In the genomic region with DNA sequence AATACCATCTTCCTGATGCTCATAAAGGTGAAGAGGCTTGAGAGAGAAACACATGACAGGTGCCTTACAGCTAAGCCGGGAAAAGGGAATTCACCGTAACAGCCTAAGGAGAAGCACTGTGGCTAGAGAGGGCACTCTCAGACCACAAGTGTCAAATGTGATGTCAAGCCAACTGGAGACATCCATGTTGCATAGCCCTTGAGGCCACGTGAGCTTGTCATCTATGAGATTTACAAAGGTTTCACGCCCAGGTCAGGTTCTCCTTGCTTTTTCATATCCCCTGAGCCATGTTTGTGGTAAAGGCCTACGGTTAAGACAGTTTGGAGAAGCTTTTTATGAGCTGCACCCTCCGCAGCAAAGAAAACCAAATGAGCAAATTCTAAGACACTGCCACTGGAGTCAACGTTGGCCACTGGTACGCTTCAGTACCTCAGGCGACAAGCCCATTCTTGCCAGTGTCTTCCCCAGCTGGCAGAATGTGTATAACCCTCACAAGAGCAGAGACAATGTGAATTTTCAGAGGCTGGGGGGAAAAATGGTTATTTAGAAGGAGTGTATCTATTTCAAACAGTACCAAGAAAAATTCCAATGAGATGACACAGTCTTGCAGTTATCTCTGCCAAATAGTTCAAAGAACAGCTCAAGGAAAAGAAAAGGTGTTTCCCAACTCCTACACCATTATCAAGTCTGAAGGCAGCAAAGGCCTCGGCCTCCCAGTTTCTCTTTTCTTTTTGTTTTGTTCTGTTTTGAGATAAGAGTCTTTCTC, we compare ENCODE assay signal across 26 mouse cellular contexts. TPM values are rescaled to one million over a fixed set of nuclear protein-coding genes. Genes with fewer than 3 reads are reported as not detected.
DNase-seq lines count a peak whose midpoint lies in the region; ATAC-seq and TF ChIP-seq lines count a peak whose summit lies in the region.
"Had no signal": no experiment of that assay in that cellular context is flagged by ENCODE, and none has a peak within 500 bp of the region (broad histone marks: within the 10 kb centered on the region; RNA-seq: fewer than 3 reads in every experiment).

No protein-coding gene starts in this region.

- POLR2A ChIA-PET in Patski (lab: Charles Lee) = interaction anchor here (1.0 to 3.2 kb wide), 2 partner anchors 11 to 45 kb away, joined by 4 to 12 read pairs; no protein-coding TSS in a partner anchor

- no peak for TF ChIP-seq CTCF in C2C12 (IDR thresholded peaks at IDR 0.05; ENCODE audit: control insufficient read depth, insufficient read depth, insufficient read length)
- TF ChIP-seq CTCF in Patski (IDR thresholded peaks at IDR 0.05) = no peak

- no peak for ATAC-seq in embryonic facial prominence, embryonic 14.5 days (ENCODE audit: low read depth)
- ATAC-seq in heart, embryonic 12.5 days (ENCODE audit: insufficient number of reproducible peaks, low FRiP score) = no peak
- peak; percentile 24 for ATAC-seq in Patski
- ATAC-seq: forebrain, embryonic 16.5 days; hindbrain, embryonic 16.5 days; inflammation-experienced regulatory T-cells, adult 6 months; intestine, postnatal 0 days had no signal

- no peaks in the 10 kb centered on the region for H3K27me3 ChIP-seq in embryonic facial prominence, embryonic 14.5 days (replicated peaks; ENCODE audit: control insufficient read depth, insufficient read depth, low read length)
- H3K27me3 ChIP-seq in embryonic facial prominence, embryonic 10.5 days (replicated peaks; ENCODE audit: low read depth, poor library complexity, severe bottlenecking) = no peaks in the 10 kb centered on the region
- no peaks in the 10 kb centered on the region for H3K27me3 ChIP-seq in heart, embryonic 12.5 days (replicated peaks)
- H3K27me3 ChIP-seq in C2C12 (ENCODE audit: control insufficient read depth, insufficient read depth, insufficient read length) = no peaks in the 10 kb centered on the region
- no peaks in the 10 kb centered on the region for H3K27me3 ChIP-seq in Patski
- H3K27me3 ChIP-seq: embryonic facial prominence, embryonic 12.5 days; forebrain, embryonic 12.5 days; heart, embryonic 13.5 days; hindbrain, embryonic 12.5 days had no signal

- H3K79me3 ChIP-seq in C2C12 (ENCODE audit: low read depth) = peaks cover 79% of the 10 kb centered on the region

- H3K4me1 ChIP-seq in embryonic facial prominence, embryonic 14.5 days (ENCODE audit: control insufficient read depth, insufficient read depth, low read length) = peaks cover 4% of the 10 kb centered on the region; the same call in 1 of the 2 replicates
- peaks cover 13% of the 10 kb centered on the region for H3K4me1 ChIP-seq in embryonic facial prominence, embryonic 10.5 days
- H3K4me1 ChIP-seq in heart, embryonic 12.5 days (replicated peaks) = peaks cover 20% of the 10 kb centered on the region
- H3K4me1 ChIP-seq: forebrain, embryonic 12.5 days; hindbrain, embryonic 12.5 days had no signal

- no peak overlapping the region for H3ac ChIP-seq in C2C12 (ENCODE audit: control insufficient read depth, insufficient read length, low read depth)

- no peak overlapping the region for H3K4me3 ChIP-seq in embryonic facial prominence, embryonic 14.5 days (ENCODE audit: low read depth, low read length)
- H3K4me3 ChIP-seq in embryonic facial prominence, embryonic 10.5 days = no peak overlapping the region
- H3K4me3 ChIP-seq in heart, embryonic 12.5 days = no peak overlapping the region
- no peak overlapping the region for H3K4me3 ChIP-seq in C2C12 (ENCODE audit: insufficient read depth, poor library complexity, severe bottlenecking)
- H3K4me3 ChIP-seq: embryonic facial prominence, embryonic 12.5 days; forebrain, embryonic 12.5 days; heart, embryonic 13.5 days; hindbrain, embryonic 12.5 days had no signal

- 87% methylated on average over 10 of the region's 10 CpGs for WGBS in embryonic facial prominence, embryonic 14.5 days
- WGBS in embryonic facial prominence, embryonic 10.5 days = 89% methylated on average over 10 of the region's 10 CpGs
- WGBS in heart, embryonic 12.5 days = 81% methylated on average over 10 of the region's 10 CpGs

- CTCF ChIA-PET in Patski (lab: Charles Lee) = interaction anchor here (0.9 to 2.3 kb wide), 6 partner anchors 10 to 84 kb away, joined by 3 to 7 read pairs (median 4); no protein-coding TSS in a partner anchor

- in situ Hi-C loops in Patski (cut with MboI; ENCODE audit: low pct_unique_long_range_greater_than_20kb) = loop anchor here (5.0 kb wide), 1 partner anchor 42 kb away; no protein-coding TSS in a partner anchor

- peak; percentile 40 for DNase-seq in embryonic facial prominence, embryonic 14.5 days (ENCODE audit: low spot score)
- DNase-seq in embryonic facial prominence, embryonic 10.5 days (ENCODE audit: low spot score) = no peak
- no peak for DNase-seq in heart, adult 18-20 months
- DNase-seq in Patski (ENCODE audit: low read depth, low spot score) = no peak
- no peak for DNase-seq in urinary bladder, postnatal 36 days (ENCODE audit: low spot score in 2 of 2)
- no peak for DNase-seq in thymus, postnatal 10 days (ENCODE audit: low spot score in 2 of 2)
- DNase-seq: adrenal gland, adult 2 months; adrenal gland, postnatal 25 days; cerebellum, adult 2 months; cerebellum, postnatal 14 days; embryo, embryonic 11 days; gastrocnemius, postnatal 14 days; heart, postnatal 4 days had no signal

- peaks cover 100% of the 10 kb centered on the region for H3K79me2 ChIP-seq in C2C12 (ENCODE audit: control insufficient read depth, insufficient read depth)

- H3K9me3 ChIP-seq in embryonic facial prominence, embryonic 14.5 days (ENCODE audit: control insufficient read depth, low read length) = peaks cover 3% of the 10 kb centered on the region; the same call in 1 of the 2 replicates
- H3K9me3 ChIP-seq in embryonic facial prominence, embryonic 10.5 days = no peaks in the 10 kb centered on the region
- no peaks in the 10 kb centered on the region for H3K9me3 ChIP-seq in heart, embryonic 12.5 days (replicated peaks)
- H3K9me3 ChIP-seq: embryonic facial prominence, embryonic 12.5 days; forebrain, embryonic 12.5 days; heart, embryonic 13.5 days; hindbrain, embryonic 12.5 days had no signal

- peaks cover 8% of the 10 kb centered on the region; the same call in 1 of the 2 replicates for H3K36me3 ChIP-seq in embryonic facial prominence, embryonic 14.5 days (ENCODE audit: control insufficient read depth, insufficient read depth, low read length)
- H3K36me3 ChIP-seq in embryonic facial prominence, embryonic 10.5 days (replicated peaks) = peaks cover 7% of the 10 kb centered on the region
- peaks cover 2% of the 10 kb centered on the region; the same call in 1 of the 2 replicates for H3K36me3 ChIP-seq in heart, embryonic 12.5 days
- peaks cover 17% of the 10 kb centered on the region for H3K36me3 ChIP-seq in C2C12 (ENCODE audit: control insufficient read depth, insufficient read depth)
- H3K36me3 ChIP-seq: embryonic facial prominence, embryonic 12.5 days; G1E; hindbrain, embryonic 12.5 days had no signal

- H3K27ac ChIP-seq in embryonic facial prominence, embryonic 14.5 days (replicated peaks; ENCODE audit: low read depth, low read length) = no peak overlapping the region
- no peak overlapping the region for H3K27ac ChIP-seq in embryonic facial prominence, embryonic 10.5 days (replicated peaks)
- peak overlapping the region; percentile 30; the same call in 1 of the 2 replicates for H3K27ac ChIP-seq in heart, embryonic 12.5 days (ENCODE audit: poor library complexity, severe bottlenecking)
- H3K27ac ChIP-seq: embryonic facial prominence, embryonic 12.5 days; forebrain, embryonic 12.5 days; heart, embryonic 13.5 days; hindbrain, embryonic 12.5 days had no signal

- no peak overlapping the region for H3K9ac ChIP-seq in embryonic facial prominence, embryonic 14.5 days (ENCODE audit: low read depth, low read length)
- H3K9ac ChIP-seq in heart, embryonic 12.5 days = no peak overlapping the region
- H3K9ac ChIP-seq: embryonic facial prominence, embryonic 12.5 days; forebrain, embryonic 12.5 days; heart, embryonic 13.5 days; hindbrain, embryonic 12.5 days had no signal

- no peak overlapping the region for H3K4me2 ChIP-seq in embryonic facial prominence, embryonic 14.5 days (ENCODE audit: low read depth, low read length)
- H3K4me2 ChIP-seq in heart, embryonic 12.5 days = no peak overlapping the region
- H3K4me2 ChIP-seq: embryonic facial prominence, embryonic 12.5 days; forebrain, embryonic 12.5 days; heart, embryonic 13.5 days; hindbrain, embryonic 12.5 days had no signal

TF ChIP-seq in C2C12, 6 proteins besides CTCF, POLR2A, EP300 and RAD21:
- TF ChIP-seq MYOG (IDR thresholded peaks at IDR 0.05; ENCODE audit: control insufficient read depth, extremely low read depth, insufficient read length) (no peak), CEBPB (IDR thresholded peaks at IDR 0.05; ENCODE audit: low read depth) (peak; percentile 36)

RNA-seq across cellular contexts. Expression of a gene that starts 21.4 kb away (rescaled TPM):
- 30.2 and 30.9 TPM in 2 replicates for polyA plus RNA-seq in embryonic facial prominence, embryonic 14.5 days (2014; fragmentation: Nextera tagmentation; extraction: Ambion mirVana)
- polyA plus RNA-seq in embryonic facial prominence, embryonic 10.5 days (2016; fragmentation: Nextera tagmentation; extraction: Ambion mirVana) = 10.5 and 11.9 TPM in 2 replicates
- 15.3 and 17.6 TPM in 2 replicates for polyA plus RNA-seq in heart, embryonic 12.5 days (2016; fragmentation: Nextera tagmentation; extraction: Ambion mirVana)
- total RNA-seq in heart, adult 18-20 months (2021) = 10 to 100 TPM; 39.4 to 47.3 TPM
- 26.7 TPM for polyA plus RNA-seq in C2C12 (2012; fragmentation: generic; extraction: Trizol)
- 159 TPM for polyA plus RNA-seq in Patski (2021)
- total RNA-seq: common myeloid progenitor, adult 5-6 weeks; granulocyte monocyte progenitor cell, adult 5-6 weeks had no signal
- polyA plus RNA-seq: G1E had no signal
